Mouse (Mus musculus) liver, postnatal 0 days (tissue): Measurements from ENCODE around the gene Kidins220.

Experiments used
- CTCF ChIP-seq: sonication (generic); IDR thresholded peaks from 2 replicates; pipeline ENCODE4 v1.5.1; 2016; ENCODE audit warnings: antibody characterized with exemption, low read depth
- EP300 ChIP-seq: IDR thresholded peaks from 2 replicates; pipeline ENCODE4 v1.6.1; 2016; ENCODE audit warnings: antibody characterized with exemption, low read depth, mild to moderate bottlenecking

- no peak for TF ChIP-seq CTCF
- no peak for TF ChIP-seq EP300
Observed at GRCm38 (mm10) chr12:24933206-24933775, 41.4 kb upstream of the Kidins220 start.
